Mouse (Mus musculus): Measurements from ENCODE around the gene C87414. TPM values are rescaled to one million over a fixed set of nuclear protein-coding genes. Genes with fewer than 3 reads are reported as not detected.
"Not testable (repeated sequence)": the region's sequence is repeated elsewhere in the genome, so short reads cannot be mapped to it uniquely, and the experiment has no call there.

C87414 gene
- polyA plus RNA-seq (2014; fragmentation: Nextera tagmentation; extraction: Ambion mirVana), result not detected in 2 replicates

GRCm38 (mm10) chr5:93671451-93671850 is at the start of gene C87414:
C87414 (minus strand) TSS chr5:93671551.
- not testable (repeated sequence) for H3K27me3 ChIP-seq (replicated peaks; ENCODE audit: control insufficient read depth, insufficient read depth, low read length); H3K4me3 ChIP-seq (ENCODE audit: low read depth, low read length); H3K9me3 ChIP-seq (ENCODE audit: control insufficient read depth, low read length); H3K4me2 ChIP-seq; DNase-seq (ENCODE audit: low spot score); H3K36me3 ChIP-seq (ENCODE audit: control insufficient read depth, insufficient read depth, low read length); H3K4me1 ChIP-seq (replicated peaks; ENCODE audit: control insufficient read depth, insufficient read depth, low read length); ATAC-seq (replicated peaks; ENCODE audit: low FRiP score); H3K9ac ChIP-seq (ENCODE audit: low read depth, low read length); H3K27ac ChIP-seq (ENCODE audit: low read depth, low read length)
- no CpG with 5 or more reads among the region's 3 CpGs for WGBS

GRCm38 (mm10) chr5:93684661-93685060 is 13.3 kb upstream of the C87414 start:
- 63% methylated on average over 3 of the region's 3 CpGs for WGBS
- H3K27me3 ChIP-seq (replicated peaks; ENCODE audit: control insufficient read depth, insufficient read depth, low read length); H3K27ac ChIP-seq (ENCODE audit: low read depth, low read length); DNase-seq (ENCODE audit: low spot score); H3K4me3 ChIP-seq (ENCODE audit: low read depth, low read length); H3K4me1 ChIP-seq (replicated peaks; ENCODE audit: control insufficient read depth, insufficient read depth, low read length); H3K9ac ChIP-seq (ENCODE audit: low read depth, low read length); H3K4me2 ChIP-seq; H3K9me3 ChIP-seq (ENCODE audit: control insufficient read depth, low read length); H3K36me3 ChIP-seq (ENCODE audit: control insufficient read depth, insufficient read depth, low read length); ATAC-seq (replicated peaks; ENCODE audit: low FRiP score): not testable (repeated sequence)

Other genes starting within 250 kb of the C87414 start
- not detected in 2 replicates for gene Gm16427, start 131.4 kb downstream of the C87414 start, polyA plus RNA-seq (2014; fragmentation: Nextera tagmentation; extraction: Ambion mirVana)
- not detected in 2 replicates for gene Gm7792, start 172.2 kb upstream of the C87414 start, polyA plus RNA-seq (2014; fragmentation: Nextera tagmentation; extraction: Ambion mirVana)